Mouse (Mus musculus): ENCODE results near the gene Tcap. TPM values are rescaled to one million over a fixed set of nuclear protein-coding genes. Genes with fewer than 3 reads are reported as not detected.

Gene Tcap
- polyA plus RNA-seq, 2 experiments from 2014 or later: not detected

DNA sequence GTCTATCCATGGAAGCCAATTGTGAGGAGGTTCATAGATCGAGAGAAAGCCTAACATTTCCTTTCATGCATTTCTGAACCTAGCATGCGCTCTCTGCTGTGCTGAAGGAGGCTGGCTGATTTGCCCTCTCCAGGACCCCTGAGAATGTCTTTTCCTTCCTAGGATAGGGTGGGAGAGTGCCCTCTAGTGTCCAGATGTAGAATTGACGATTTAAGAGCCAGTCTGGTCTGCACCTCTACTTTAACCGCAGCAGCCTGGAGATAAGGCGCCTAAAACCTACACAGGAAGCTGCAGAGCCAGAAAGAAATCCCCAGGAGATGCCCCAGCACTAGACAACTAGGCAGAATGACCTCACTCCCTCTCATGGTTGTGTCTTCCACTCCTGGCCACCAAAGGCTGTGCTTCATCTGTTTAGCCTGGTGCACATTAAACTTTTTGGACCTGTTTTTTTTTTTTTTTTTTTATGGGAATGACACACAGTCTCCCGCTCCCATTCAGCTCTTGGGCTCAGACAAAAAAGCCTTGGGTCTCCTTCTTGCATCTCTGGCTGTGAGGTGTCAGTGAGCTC is 27.8 kb upstream of the Tcap start:
- ATAC-seq: peak; percentile 68

DNA sequence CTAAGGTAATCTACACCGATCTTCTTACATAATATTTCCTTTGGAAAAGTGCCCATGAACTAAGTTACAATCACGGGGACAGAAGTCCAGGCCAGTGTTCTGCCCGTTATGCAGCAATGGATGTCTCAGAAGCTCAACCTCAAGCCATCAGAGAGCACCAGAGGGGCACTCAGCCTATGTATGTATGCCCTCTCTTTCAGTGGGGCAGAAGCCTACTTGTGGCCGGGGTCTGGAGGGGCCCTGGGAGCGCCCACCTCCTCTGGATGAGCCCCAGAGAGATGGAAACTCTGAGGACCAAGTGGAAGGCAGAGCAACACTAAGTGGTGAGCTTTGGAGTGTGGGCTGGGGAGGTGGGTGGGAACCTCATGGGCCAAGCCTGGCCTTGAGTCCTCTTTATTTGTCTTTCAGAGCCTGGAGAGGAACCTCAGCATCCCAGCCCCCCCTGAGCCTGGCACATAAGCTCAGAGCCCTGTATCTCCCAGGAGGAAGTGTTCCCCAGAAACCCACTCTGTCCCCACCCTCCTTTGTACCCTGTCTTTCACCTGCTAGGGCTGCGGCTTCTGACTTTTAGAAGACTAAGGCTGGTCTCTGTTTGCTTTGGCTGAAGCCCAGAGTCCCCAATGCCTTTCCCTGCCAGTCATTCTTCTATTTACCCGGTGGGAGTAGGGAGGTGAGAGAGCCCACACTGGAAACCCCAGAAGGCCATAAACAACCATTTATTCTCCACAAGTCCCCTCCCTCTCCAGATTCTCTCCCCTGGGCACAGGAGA is 26.8 kb upstream of the Tcap start:
- ATAC-seq: no peak

DNA sequence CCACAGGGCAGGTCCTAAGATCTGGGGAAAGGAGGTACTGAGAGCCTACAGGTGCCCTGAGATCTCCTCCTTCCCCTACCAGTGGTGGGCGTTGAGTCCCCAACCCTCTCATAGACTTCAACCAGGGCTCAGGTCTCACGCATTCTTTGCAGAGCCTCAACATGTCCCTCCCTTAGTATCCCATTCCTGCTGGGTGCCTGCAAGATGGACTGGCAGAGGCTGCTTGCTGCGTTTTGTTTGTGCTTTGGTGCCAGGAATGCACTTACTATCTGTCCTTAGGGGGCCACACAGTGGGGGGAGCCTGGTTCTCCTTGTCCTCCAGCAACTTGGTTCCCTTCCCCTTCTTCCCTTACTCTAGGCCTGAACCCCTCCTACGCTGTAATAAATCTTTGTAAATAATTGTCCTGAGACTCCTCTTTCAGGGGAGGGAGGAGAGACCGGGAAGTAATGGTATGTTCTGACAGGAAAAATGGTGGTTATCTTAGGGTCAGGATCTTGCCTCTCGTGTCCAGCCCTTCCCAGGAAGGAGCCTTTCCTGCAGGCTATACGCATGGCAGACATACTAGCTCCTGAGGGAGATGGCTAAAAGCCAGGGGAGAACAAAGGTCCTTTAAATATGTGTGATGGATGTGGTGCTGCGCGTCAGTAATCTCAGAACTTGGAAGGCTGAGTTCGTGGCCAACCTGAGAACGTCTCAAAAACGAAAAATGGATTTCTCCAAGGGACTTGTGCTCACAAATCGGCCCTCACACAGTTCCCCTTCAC is 26.0 kb upstream of the Tcap start:
- peak; percentile 24 for ATAC-seq

DNA sequence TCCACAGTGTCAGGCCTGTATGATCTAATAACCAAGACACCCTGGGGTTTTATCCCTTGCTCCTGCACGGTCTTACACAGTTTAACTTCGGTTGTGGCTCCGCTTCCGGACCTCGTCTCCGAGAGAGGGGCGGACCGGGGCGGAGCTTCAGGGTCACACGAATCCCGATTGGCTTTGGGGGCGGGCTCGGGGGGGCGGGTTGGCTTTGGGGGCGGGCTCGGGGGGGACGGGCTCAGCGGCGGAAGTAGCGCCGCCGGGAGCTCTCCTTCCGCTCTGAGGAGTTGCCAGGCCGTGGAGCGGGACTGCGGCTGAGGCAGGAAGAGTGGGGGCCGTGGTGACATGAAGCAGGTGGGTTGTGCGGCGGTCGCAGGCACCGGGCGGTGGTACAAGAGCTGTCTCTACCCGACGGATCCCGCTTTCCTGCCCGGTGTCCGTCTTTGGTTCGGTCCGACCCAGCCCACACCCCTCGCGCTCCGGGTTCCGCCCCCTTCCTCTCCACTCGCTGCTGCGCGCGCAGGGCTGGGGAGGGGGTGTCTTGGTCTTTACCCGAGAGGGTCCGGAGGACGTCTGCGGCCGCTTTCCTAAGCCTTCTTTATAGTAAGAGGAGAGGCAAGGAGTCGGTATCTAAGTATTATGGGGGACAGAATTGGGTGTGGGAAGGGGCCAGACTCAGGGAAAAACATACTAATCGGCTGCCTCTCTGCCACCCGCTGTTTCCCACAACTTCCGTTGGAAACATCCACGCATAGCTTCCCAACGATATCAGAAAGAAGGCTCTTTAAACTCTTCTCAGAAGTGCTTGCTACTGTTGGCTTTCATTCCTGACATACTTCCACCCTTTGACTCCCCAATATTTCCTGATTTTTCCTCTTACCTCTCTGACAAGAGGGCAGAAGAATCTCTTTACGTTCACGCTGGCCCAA is 25.2 kb upstream of the Tcap start, which contains the start of gene Stard3:
Stard3 (plus strand) TSS at position 208 of the 923 bp plus-strand sequence.
- peak; percentile 78 for ATAC-seq

DNA sequence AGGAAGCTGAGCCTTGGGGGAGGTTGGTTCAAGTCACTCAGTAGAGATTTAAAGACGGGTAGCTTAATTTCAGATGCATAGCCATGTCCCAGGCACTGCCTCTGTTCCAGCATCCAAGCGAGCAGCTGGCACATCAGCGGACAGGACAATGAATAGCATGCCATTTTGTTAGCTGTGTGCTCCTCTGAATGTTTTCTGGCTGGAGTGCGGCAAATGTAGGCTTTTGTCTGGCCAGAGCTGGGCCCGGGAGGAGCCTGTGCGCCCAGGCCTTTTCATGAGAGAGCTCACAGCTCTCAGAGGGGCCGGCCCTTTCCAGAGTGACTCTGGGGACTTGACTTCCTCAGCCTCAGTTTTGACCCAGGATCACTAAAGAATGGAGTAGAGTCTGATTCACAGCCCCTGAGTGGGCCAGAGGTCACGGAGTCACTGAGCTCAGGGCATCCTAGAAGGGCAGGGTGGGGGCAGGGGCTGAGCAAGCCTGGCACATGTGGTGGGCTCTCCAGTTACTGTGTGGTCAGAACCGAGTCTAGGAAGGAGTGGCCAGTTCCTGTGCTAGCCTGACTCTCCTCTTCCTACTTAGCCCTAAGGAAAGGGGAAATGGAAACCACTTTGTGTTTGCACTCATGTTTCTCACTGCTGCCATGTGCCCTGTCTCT is 22.6 kb upstream of the Tcap start:
- no peak for ATAC-seq

DNA sequence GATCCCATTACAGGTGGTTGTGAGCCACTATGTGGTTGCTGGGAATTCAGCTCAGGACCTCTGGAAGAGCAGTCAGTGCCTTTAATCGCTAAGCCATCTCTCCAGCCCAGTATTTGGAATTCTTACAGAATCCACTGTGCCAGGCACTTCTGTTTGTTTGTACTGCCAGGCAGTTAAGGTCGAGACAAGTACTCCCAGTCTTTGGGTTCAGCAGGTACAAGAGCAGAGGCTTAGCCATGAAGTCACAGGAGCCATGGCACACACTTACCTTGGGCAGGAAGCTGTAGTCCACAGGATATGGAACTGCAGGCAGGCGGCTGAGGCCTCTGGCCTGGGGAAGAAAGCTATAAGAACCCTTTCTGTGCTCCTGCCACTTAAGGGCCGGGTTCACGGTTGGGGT is 19.8 kb upstream of the Tcap start:
- no peak for ATAC-seq

DNA sequence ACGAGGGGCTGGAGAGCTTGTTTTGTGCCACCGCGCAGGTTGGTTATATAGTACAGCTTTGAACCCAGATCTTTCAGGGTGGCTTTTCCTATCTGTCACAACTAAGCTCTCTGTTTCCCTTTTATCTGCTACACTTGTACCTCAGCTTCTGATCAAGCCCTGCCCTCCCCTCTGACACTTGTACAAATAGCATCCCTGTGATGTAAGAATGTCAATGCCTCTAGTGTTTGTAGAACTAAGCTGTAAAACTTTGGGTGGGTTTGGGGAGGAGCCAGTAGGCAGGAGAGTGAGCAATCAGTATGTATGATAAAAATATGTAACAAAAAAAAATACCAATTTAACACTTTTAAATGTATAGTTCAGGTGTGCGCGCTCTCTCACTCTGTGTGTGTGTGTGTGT is 19.2 kb upstream of the Tcap start:
- ATAC-seq: no peak

DNA sequence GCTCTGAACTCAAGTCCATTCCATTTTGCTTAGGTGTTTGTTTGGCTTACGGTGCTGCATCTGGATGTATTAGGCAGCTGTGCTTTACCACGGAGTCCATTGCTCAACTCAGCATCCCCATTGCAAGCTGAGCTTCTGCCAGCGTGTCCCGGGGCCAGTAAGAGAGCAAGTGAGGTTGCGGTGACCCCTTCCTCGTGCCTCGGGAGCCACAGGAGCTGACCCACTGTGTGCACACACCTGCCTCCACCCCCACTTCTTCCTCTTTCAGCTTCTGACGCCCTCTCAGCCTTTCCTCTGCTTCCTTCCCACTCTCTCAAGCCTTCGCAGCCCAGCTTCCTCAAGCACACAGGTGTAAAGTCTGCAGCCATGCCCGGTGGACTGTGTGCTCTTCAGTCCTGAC is 17.3 kb upstream of the Tcap start:
- no peak for ATAC-seq

DNA sequence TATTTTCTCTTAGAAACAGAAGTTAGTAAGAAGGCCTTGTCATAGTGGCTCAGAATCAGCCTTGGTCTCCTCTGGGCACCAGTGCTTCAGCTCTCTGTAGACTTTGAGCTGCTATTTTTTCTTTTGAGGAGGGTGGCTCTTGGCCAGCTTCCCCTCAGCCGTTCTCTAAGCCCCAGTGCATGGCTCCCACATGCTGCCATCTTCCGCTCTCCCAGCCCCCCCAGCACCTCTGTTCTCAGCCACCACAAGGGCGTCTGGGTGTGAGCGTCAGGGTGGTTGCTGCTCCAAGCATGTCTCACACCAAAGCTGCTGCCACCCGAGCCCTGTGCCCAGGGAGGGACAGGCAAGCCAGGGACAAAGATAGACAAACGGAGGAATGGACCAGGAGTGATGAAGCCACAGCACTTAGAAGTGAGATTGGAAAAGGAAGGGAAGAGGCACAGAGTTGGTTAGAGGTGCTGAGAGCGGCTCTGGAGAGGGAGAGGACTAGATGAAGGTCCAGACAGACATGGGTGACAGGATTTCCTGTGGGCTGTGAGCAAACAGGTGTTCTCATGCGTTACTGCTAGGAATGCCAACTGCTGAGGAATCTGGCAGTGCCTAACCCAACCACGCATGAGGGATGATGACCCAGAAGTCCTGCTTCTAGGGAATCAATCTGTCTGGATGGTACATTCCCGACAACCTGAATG is 16.3 kb upstream of the Tcap start:
- ATAC-seq: no peak

DNA sequence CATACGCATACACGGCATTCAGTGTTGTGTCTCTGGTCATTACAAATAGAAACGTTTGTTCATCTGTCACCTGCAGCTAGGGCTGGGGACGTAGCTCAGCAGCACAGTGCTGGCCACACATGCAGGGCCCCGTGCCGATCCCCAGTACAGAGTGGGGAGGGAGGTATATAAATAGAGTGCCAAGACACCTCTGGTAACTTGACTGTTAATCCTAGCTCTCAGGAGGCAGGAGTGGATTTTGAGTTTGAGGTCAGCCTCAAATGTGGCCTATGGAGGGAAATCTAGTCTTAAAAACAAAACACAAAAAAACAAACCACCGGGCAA is 15.8 kb upstream of the Tcap start:
- no peak for ATAC-seq

DNA sequence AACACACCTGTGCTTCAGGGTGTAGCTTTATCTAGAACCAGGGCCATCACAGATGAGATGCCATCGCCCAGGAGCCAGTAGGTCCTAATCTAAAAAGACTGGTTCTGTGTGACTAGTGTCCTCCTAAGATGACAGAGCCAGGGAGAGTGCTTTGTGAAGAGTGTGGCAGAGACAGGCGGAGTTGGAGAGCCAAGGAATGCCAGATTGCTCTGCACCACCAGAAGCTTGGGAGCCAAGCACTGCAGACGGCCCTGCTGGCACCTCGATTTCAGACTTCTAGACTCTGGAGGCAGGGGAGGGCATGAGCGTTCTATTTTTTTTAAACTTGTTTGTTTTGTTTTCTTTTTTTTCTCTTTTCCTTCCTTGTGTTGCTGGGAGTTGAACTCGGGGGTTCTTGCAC is 14.3 kb upstream of the Tcap start:
- ATAC-seq: no peak

DNA sequence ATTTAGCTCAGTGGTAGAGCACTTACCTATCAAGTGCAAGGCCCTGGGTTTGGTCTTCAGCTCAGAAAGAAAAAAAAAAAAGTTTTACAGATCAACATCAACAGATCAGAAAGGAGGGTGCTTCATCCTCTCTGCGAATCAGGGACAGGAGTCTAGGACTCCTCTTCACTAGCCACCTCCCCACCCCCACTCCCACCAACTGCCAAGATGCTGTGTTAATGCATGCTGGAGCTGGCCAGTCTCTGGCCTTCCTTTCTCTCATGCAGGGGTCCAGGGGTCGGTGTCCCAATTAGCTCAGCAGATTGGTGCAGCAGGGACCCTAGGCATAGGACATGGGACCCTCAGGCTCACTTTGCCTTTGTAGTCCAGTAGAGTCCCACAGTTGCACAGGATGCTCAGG is 13.0 kb upstream of the Tcap start:
- ATAC-seq: no peak

DNA sequence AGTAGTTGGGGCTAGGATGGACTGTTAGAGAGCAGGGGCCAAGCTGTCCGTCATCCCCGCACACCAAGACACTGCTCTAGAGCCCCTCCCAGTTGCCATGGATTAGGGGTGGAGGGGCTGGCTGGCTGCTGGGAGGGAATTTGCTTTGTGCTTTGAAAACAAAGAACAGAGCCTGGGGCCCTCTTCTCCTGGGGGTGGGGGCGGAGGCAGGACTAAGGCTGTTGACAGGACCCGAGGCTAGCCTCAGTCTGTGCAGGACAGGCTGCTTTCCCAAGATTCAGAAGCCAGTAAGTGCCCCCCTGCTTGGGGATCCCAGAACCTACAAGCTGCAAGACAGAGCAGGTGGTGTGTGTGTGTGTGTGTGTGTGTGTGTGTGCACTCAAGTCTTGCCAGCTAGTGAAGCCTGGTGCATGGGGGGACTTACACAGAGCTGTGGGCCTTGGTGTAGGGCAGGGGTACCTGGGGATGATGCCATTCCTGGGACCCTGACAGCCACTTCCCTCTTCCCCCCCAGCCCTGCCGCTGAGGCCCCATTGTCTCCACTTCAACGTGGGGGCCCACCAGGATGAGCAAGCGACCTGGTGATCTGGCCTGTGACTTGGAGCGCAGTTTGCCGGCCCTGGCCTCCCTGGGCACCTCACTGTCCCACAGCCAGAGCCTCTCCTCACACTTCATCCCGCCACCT is 11.9 kb upstream of the Tcap start:
- ATAC-seq: no peak

DNA sequence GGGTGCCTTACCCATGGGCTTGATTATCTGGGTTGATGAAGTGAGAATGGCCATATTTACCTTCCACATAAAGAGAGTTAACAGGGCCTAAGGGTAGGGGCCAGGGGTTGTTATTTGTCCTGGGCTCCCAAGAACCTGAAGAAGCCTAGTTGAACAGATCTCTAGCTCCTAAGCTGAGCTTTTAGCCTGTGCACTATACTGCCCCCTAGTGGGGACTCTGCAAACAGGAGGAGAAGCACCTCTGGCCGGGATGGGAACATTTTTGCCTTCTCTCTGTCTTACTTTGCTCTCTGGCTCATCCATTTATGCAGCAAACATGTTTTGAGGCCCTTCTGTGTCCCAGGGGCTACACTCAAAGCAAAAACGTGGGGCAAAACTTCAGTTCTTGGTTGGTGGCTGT is 11.2 kb upstream of the Tcap start:
- ATAC-seq: no peak

DNA sequence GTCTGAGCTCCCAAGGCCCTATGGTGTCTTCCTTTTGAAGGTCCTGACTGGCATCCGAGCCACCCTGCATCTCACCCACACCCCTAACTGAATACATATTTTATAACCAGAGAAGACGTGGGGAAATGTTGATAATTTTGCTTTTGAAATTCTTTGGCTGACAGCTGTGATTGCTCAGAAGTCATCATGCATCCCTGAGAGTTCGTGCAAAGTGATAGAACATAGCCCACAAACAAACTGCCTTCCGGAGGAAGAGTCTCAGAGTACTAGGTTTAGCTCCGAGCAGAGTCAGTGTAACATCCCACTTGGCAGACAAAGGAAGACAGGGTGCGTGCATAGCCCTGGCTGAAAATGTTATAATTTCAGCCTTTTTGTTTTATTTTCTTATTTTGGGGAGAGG is 10.4 kb upstream of the Tcap start:
- no peak for ATAC-seq

DNA sequence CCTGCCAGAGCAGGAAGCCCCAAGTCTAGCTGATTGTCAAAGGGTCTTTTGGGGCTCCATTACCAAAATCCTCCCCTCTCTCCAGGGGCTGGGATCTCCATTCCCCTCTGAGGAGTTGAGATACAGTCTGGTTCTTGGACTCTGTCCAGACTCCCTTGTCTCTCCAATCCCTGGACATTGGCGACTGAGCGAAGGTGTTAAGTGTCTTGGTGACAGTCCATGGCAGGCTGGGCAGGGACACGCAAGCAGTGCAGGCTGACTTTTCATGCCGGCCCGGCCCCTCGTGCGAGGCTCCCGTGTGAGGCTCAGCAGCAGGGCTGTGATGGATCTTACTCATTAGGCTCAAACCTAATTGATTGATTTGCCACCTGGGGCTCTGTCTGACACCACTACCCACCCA is 9.3 kb upstream of the Tcap start:
- ATAC-seq: no peak

DNA sequence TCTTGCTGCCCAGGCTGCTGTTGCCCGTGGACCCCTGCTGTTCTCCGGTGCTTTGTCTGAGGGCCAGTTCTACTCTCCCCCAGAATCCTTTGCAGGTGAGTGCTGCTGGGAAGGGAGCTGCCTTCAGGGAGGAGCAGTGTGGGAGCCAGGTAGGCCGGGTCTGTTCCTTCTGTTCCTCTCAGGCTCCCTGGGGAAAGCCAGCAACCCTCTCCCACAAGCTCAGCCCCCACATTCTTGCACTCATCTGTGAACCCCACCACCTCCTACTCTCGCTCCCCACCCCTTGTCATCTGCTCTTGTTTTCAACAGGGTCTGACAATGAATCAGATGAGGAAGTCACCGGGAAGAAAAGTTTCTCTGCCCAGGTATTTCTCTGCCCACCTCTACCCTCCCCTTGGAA is 6.9 kb upstream of the Tcap start:
- ATAC-seq: no peak

DNA sequence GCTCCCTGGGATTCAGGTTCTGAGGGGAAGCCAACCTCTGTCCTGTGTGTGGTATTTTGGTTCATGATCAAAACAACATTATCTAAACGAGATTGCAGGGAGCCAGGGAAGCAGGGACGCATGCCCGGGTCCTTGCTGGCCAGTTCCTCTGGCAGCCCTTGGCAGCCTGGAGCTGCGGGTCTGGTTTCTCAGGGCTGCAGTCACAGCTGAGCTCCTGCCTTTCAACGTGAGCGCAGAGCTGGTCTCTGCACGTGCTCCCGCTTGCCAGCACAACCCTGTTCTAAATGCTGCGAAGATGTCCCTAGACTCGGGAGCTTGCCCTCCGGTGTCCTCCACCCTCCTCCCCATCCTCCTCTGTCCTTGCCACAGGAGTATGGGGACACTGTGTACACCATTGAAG is 5.8 kb upstream of the Tcap start:
- ATAC-seq: no peak

DNA sequence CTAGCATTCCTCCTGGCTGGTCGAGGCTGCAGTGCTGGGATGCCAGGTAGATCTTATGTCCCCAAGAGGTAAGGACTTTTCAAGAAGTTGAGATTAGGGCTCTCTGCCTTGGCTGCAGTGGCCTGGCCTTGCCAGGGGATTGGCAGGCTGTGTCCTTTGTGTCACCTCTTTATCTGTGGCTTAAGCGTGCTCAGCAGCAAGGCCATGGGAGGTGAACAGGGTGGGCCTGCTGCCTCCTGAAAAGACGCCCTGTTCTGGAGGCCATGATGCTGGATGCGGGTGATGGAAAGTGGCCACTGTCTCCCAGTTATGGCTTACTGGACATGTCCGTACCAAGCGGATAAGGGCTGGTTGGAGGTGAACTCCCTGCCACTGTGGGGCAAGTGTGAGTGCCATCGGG is 4.2 kb upstream of the Tcap start:
- ATAC-seq: no peak

DNA sequence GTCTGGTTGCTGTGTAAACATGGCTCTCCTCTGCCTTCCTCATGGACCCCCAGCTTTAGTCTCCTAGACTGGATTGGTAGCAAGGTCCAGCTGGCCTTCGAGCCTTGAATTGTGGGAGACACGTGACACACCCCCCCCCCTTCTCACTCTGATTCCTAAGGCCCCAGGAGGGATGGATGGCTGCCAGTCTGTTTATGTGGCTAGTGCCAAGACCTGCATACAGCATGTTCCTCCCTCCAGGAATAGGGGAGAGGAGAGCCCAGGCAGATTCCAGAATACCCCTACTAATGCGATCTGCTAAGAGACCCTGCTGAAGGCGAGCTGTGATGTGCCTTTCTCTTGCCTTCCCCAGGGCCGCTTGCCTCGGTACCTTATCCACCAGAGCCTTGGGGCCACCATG is 3.5 kb upstream of the Tcap start:
- ATAC-seq: no peak

DNA sequence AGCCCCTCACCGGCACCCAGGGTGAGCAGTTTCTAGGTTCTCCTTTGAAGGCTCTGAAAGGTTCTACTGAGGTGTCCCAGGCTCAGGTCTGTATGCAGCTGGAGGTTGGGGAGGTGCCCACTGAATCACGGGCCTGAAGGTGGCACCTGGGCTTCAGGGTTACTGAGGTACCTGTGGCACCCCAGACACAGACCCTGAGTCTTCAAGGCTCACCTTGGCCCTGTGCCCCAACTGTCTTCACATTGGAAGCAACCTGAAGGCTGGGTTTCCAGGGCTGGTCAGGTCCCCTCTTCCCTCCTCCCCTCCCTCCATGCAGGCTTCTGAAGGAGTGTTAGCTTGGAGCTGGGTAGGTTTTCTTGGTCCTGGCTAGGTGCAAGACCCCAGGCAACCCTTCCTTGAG is 2.0 kb upstream of the Tcap start:
- no peak for ATAC-seq
